In the genomic region with DNA sequence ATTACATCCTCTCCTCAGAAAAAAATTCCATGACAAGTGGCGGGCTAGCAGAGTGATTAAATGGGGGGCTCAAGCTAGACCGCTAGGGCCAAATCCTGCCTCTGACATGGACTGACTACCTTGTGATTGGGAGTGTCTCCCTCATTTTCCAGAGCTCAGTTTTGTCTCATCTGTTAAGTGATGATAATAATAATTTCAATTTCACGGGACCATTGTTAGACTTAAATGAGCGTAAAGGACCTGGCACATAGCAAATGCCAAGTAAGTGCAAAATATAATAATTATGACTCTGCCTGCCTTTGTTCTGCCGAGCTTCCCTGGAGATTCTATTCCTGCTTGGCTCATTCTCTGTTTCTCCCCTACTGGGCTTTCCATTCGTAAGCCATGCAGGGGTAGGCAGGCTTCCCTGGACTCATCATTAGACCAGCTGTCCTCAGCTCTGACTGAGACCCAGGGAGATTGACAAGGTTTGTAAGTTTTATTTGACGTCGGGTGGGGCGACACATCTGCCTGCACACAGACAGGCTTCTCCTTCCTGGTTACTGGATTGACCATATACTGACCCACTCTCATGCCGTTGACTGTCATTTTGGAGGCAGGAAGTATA, we compare ENCODE assay signal across 24 mouse cellular contexts.
DNase-seq lines count a peak whose midpoint lies in the region; ATAC-seq and TF ChIP-seq lines count a peak whose summit lies in the region.
"Had no signal": no experiment of that assay in that cellular context is flagged by ENCODE, and none has a peak within 500 bp of the region (broad histone marks: within the 10 kb centered on the region; RNA-seq: fewer than 3 reads in every experiment).

No protein-coding gene starts in this region.

- intact Hi-C loops in heart, adult 2 months (cut with DNase I): no loop called here

- no peak overlapping the region for H3K9ac ChIP-seq in heart, adult 2 months (ENCODE audit: low read depth, low read length)
- no peak overlapping the region for H3K9ac ChIP-seq in midbrain, embryonic 14.5 days (replicated peaks; ENCODE audit: low read length)
- H3K9ac ChIP-seq in forebrain, embryonic 16.5 days (replicated peaks; ENCODE audit: low read depth, low read length): no peak overlapping the region
- H3K9ac ChIP-seq in midbrain, postnatal 0 days (replicated peaks; ENCODE audit: low read length, poor library complexity, severe bottlenecking): no peak overlapping the region
- H3K9ac ChIP-seq: liver, embryonic 13.5 days had no signal

- no peaks in the 10 kb centered on the region for H3K27me3 ChIP-seq in heart, adult 2 months (ENCODE audit: control insufficient read depth, insufficient read depth, low read length)
- no peaks in the 10 kb centered on the region for H3K27me3 ChIP-seq in midbrain, embryonic 14.5 days (ENCODE audit: control insufficient read depth, insufficient read depth, low read length)
- no peaks in the 10 kb centered on the region for H3K27me3 ChIP-seq in midbrain, embryonic 10.5 days (ENCODE audit: low read depth, poor library complexity, severe bottlenecking)
- H3K27me3 ChIP-seq in forebrain, embryonic 16.5 days (replicated peaks; ENCODE audit: control insufficient read depth, insufficient read depth, low read length): no peaks in the 10 kb centered on the region
- no peaks in the 10 kb centered on the region for H3K27me3 ChIP-seq in midbrain, postnatal 0 days (ENCODE audit: insufficient read depth, low read length)
- H3K27me3 ChIP-seq: CH12.LX; liver, embryonic 13.5 days had no signal

- H3K79me2 ChIP-seq in heart, adult 2 months (replicated peaks; ENCODE audit: control insufficient read depth, insufficient read depth, low read length): no peaks in the 10 kb centered on the region

- 83% methylated on average over 10 of the region's 10 CpGs for WGBS in heart, adult 2 months
- WGBS in midbrain, embryonic 14.5 days: 38% methylated on average over 10 of the region's 10 CpGs
- 82% methylated on average over 10 of the region's 10 CpGs for WGBS in midbrain, embryonic 10.5 days
- WGBS in forebrain, embryonic 16.5 days: 67% methylated on average over 10 of the region's 10 CpGs
- WGBS in midbrain, postnatal 0 days: 53% methylated on average over 10 of the region's 10 CpGs

- no peak; the same call in 1 of the 2 replicates for ATAC-seq in midbrain, embryonic 14.5 days (ENCODE audit: low FRiP score, low TSS enrichment)
- ATAC-seq in forebrain, embryonic 16.5 days: peak; percentile 45; the same call in 1 of the 2 replicates
- no peak for ATAC-seq in midbrain, postnatal 0 days (ENCODE audit: low FRiP score)
- ATAC-seq: inflammation-experienced regulatory T-cells, adult 6 months had no signal

- H3K4me2 ChIP-seq in midbrain, embryonic 14.5 days (ENCODE audit: low read length): no peak overlapping the region
- no peak overlapping the region for H3K4me2 ChIP-seq in forebrain, embryonic 16.5 days (ENCODE audit: low read length)
- no peak overlapping the region for H3K4me2 ChIP-seq in midbrain, postnatal 0 days (ENCODE audit: low read depth, low read length, poor library complexity, severe bottlenecking)
- H3K4me2 ChIP-seq: liver, embryonic 13.5 days had no signal

- DNase-seq in heart, adult 11 months: peak; percentile 36
- no peak for DNase-seq in heart, adult 2 months
- DNase-seq in midbrain, embryonic 14.5 days: peak; percentile 46
- no peak for DNase-seq in midbrain, embryonic 10.5 days (ENCODE audit: low spot score)
- DNase-seq in midbrain, postnatal 0 days (ENCODE audit: low spot score): peak; percentile 42
- no peak for DNase-seq in lung, postnatal 4 days
- DNase-seq: adrenal gland, postnatal 14 days; B cell, adult 2 months; cerebellum, adult 9-10 months; gastrocnemius, postnatal 14 days; heart, adult 18-20 months; heart, postnatal 36 days; kidney, adult 18-20 months; kidney, postnatal 4 days; liver, embryonic 13.5 days; lung, adult 2 months; lung, postnatal 14 days; thymus, adult 18-20 months; thymus, postnatal 36 days had no signal

- no peak overlapping the region for H3K4me3 ChIP-seq in heart, adult 2 months
- H3K4me3 ChIP-seq in midbrain, embryonic 14.5 days (replicated peaks; ENCODE audit: low read depth, low read length): no peak overlapping the region
- H3K4me3 ChIP-seq in midbrain, embryonic 10.5 days: no peak overlapping the region
- H3K4me3 ChIP-seq in forebrain, embryonic 16.5 days (replicated peaks; ENCODE audit: low read length): no peak overlapping the region
- H3K4me3 ChIP-seq in midbrain, postnatal 0 days (ENCODE audit: low read depth, low read length): no peak overlapping the region
- H3K4me3 ChIP-seq: embryonic facial prominence, embryonic 10.5 days; liver, embryonic 13.5 days had no signal

- H3K4me1 ChIP-seq in heart, adult 2 months (ENCODE audit: control insufficient read depth, insufficient read depth, low read length): no peaks in the 10 kb centered on the region
- peaks cover 5% of the 10 kb centered on the region; the same call in 1 of the 2 replicates for H3K4me1 ChIP-seq in midbrain, embryonic 14.5 days (ENCODE audit: control insufficient read depth, insufficient read depth, low read length)
- peaks cover 10% of the 10 kb centered on the region; the same call in 1 of the 2 replicates for H3K4me1 ChIP-seq in midbrain, embryonic 10.5 days
- peaks cover 18% of the 10 kb centered on the region for H3K4me1 ChIP-seq in forebrain, embryonic 16.5 days (replicated peaks; ENCODE audit: control insufficient read depth, insufficient read depth, low read length)
- H3K4me1 ChIP-seq in midbrain, postnatal 0 days (ENCODE audit: insufficient read depth, low read length): no peaks in the 10 kb centered on the region; the same call in 1 of the 2 replicates
- H3K4me1 ChIP-seq: liver, embryonic 13.5 days had no signal

- TF ChIP-seq CTCF in heart, adult 2 months (IDR thresholded peaks at IDR 0.05): no peak
- TF ChIP-seq CTCF in midbrain, postnatal 0 days (IDR thresholded peaks at IDR 0.05): no peak

- no peak for TF ChIP-seq POLR2A in heart, adult 2 months (IDR thresholded peaks at IDR 0.05; ENCODE audit: insufficient read depth, low read depth, low read length)

- H3K27ac ChIP-seq in heart, adult 2 months: no peak overlapping the region
- H3K27ac ChIP-seq in midbrain, embryonic 14.5 days (replicated peaks; ENCODE audit: low read depth, low read length): no peak overlapping the region
- H3K27ac ChIP-seq in midbrain, embryonic 10.5 days (replicated peaks): no peak overlapping the region
- peak overlapping the region; percentile 66 for H3K27ac ChIP-seq in forebrain, embryonic 16.5 days (ENCODE audit: low read length)
- H3K27ac ChIP-seq in midbrain, postnatal 0 days (ENCODE audit: low read depth, low read length): no peak overlapping the region
- H3K27ac ChIP-seq: embryonic facial prominence, embryonic 10.5 days; liver, embryonic 13.5 days had no signal

- TF ChIP-seq EP300 in heart, adult 2 months (IDR thresholded peaks at IDR 0.05; ENCODE audit: insufficient read depth, low read depth, low read length): no peak

- no peaks in the 10 kb centered on the region for H3K9me3 ChIP-seq in midbrain, embryonic 14.5 days (ENCODE audit: control insufficient read depth, low read length)
- H3K9me3 ChIP-seq in midbrain, embryonic 10.5 days (replicated peaks): no peaks in the 10 kb centered on the region
- no peaks in the 10 kb centered on the region for H3K9me3 ChIP-seq in forebrain, embryonic 16.5 days (ENCODE audit: control insufficient read depth, low read length)
- no peaks in the 10 kb centered on the region for H3K9me3 ChIP-seq in midbrain, postnatal 0 days (ENCODE audit: low read length)
- H3K9me3 ChIP-seq: embryonic facial prominence, embryonic 10.5 days; G1E; liver, embryonic 13.5 days had no signal

- H3K36me3 ChIP-seq in heart, adult 2 months (ENCODE audit: control insufficient read depth, insufficient read depth, low read length): no peaks in the 10 kb centered on the region
- no peaks in the 10 kb centered on the region for H3K36me3 ChIP-seq in midbrain, embryonic 14.5 days (ENCODE audit: control insufficient read depth, insufficient read depth, low read length)
- H3K36me3 ChIP-seq in midbrain, embryonic 10.5 days: no peaks in the 10 kb centered on the region
- H3K36me3 ChIP-seq in forebrain, embryonic 16.5 days (ENCODE audit: control insufficient read depth, insufficient read depth): no peaks in the 10 kb centered on the region
- no peaks in the 10 kb centered on the region for H3K36me3 ChIP-seq in midbrain, postnatal 0 days (ENCODE audit: insufficient read depth, low read length)
- H3K36me3 ChIP-seq: embryonic facial prominence, embryonic 10.5 days; G1E; liver, embryonic 13.5 days had no signal

Comparison
In these comparisons a context has a peak if more than half of its experiments do, and no peak if none do; other contexts are left out.
1. DNase-seq: peak in heart, adult 11 months (single experiment), midbrain, embryonic 14.5 days (single experiment) and midbrain, postnatal 0 days (single experiment); none in heart, adult 2 months (0 of 2), midbrain, embryonic 10.5 days (single experiment) and lung, postnatal 4 days (0 of 2).